Mouse (Mus musculus) left cerebral cortex, postnatal 25 days (tissue): ENCODE data around the gene Baz2b. TPM values are rescaled to one million over a fixed set of nuclear protein-coding genes. Genes with fewer than 3 reads are reported as not detected.

Source experiments
- DNase-seq, 2 experiments: peaks; one replicate each; pipeline ENCODE4 v3.0.0; 2022; ENCODE audit warnings: low spot score in 2 of 2, mixed read lengths in 1 of 2
- intact Hi-C: fragments of 180-260 bp; cut with DNase I; formaldehyde crosslinking; loops from one replicate; pipeline ENCODE4 v1.15.1; 2025
- total RNA-seq, 2 experiments: library from RNA; stranded (reverse); gene quantifications; 2 replicates each; pipeline ENCODE4 v1.2.3; 2021

Gene Baz2b
- total RNA-seq = 10 to 100 TPM; 47.5 to 57.5 TPM

GRCm38 (mm10) chr2:60209703-60210651 is at the start of gene Baz2b, which contains the start of gene March7:
TSS of gene Baz2b (minus strand) at chr2:60209839.
TSS of gene March7 (plus strand) at chr2:60209887.
- intact Hi-C loops = loop anchor here (2.0 to 5.0 kb wide), 2 partner anchors 42 to 85 kb away; no protein-coding TSS in a partner anchor
- DNase-seq = peak; percentile 82 to 86

GRCm38 (mm10) chr2:60259186-60259585 is 49.5 kb upstream of the Baz2b start:
- intact Hi-C loops = loop anchor here (10.0 kb wide), 1 partner anchor 156 kb away; no protein-coding TSS in a partner anchor
- no peak for DNase-seq

GRCm38 (mm10) chr2:60256751-60257150 is 47.1 kb upstream of the Baz2b start:
- DNase-seq = no peak
- intact Hi-C loops = loop anchor here (10.0 kb wide), 1 partner anchor 158 kb away; no protein-coding TSS in a partner anchor

- DNase-seq = peak in 1 of 2 experiments; percentile 90
- intact Hi-C loops = loop anchor here (2.0 to 10.0 kb wide), 3 partner anchors 41 to 161 kb away; no protein-coding TSS in a partner anchor
Measured at GRCm38 (mm10) chr2:60253506-60253905, 43.9 kb upstream of the Baz2b start.

- no peak for DNase-seq
- intact Hi-C loops = loop anchor here (2.0 to 10.0 kb wide), 3 partner anchors 40 to 162 kb away; no protein-coding TSS in a partner anchor
Measured at GRCm38 (mm10) chr2:60252782-60253181, 43.1 kb upstream of the Baz2b start.

GRCm38 (mm10) chr2:60234506-60234905 is 24.9 kb upstream of the Baz2b start:
- DNase-seq = no peak
- intact Hi-C loops = no loop called here

GRCm38 (mm10) chr2:60233147-60233546 is 23.5 kb upstream of the Baz2b start:
- intact Hi-C loops = no loop called here
- DNase-seq = no peak

GRCm38 (mm10) chr2:60230361-60230760 is 20.7 kb upstream of the Baz2b start:
- DNase-seq = no peak
- intact Hi-C loops = no loop called here

GRCm38 (mm10) chr2:60228470-60228869 is 18.8 kb upstream of the Baz2b start:
- no peak for DNase-seq
- intact Hi-C loops = no loop called here

- intact Hi-C loops = no loop called here
- DNase-seq = no peak
Measured at GRCm38 (mm10) chr2:60223489-60223888, 13.8 kb upstream of the Baz2b start.

- DNase-seq = no peak
- intact Hi-C loops = no loop called here
Measured at GRCm38 (mm10) chr2:60221954-60222353, 12.3 kb upstream of the Baz2b start.

- no peak for DNase-seq
- intact Hi-C loops = no loop called here
Measured at GRCm38 (mm10) chr2:60221236-60221635, 11.6 kb upstream of the Baz2b start.

- intact Hi-C loops = no loop called here
- DNase-seq = no peak
Measured at GRCm38 (mm10) chr2:60217620-60218019, 8.0 kb upstream of the Baz2b start.

- intact Hi-C loops = no loop called here
- no peak for DNase-seq
Measured at GRCm38 (mm10) chr2:60216547-60217153, 7.0 kb upstream of the Baz2b start.

GRCm38 (mm10) chr2:60214683-60215082 is 5.0 kb upstream of the Baz2b start:
- DNase-seq = no peak
- intact Hi-C loops = loop anchor here (5.0 kb wide), 1 partner anchor 38 kb away; no protein-coding TSS in a partner anchor

GRCm38 (mm10) chr2:60212488-60212887 is 2.8 kb upstream of the Baz2b start:
- intact Hi-C loops = loop anchor here (5.0 kb wide), 1 partner anchor 40 kb away; no protein-coding TSS in a partner anchor

GRCm38 (mm10) chr2:60210821-60211220 is 1.2 kb upstream of the Baz2b start:
- intact Hi-C loops = loop anchor here (5.0 kb wide), 1 partner anchor 41 kb away; no protein-coding TSS in a partner anchor
- DNase-seq = peak in 1 of 2 experiments; percentile 20

More at GRCm38 (mm10) chr2:60212488-60212887, 2.8 kb upstream of the Baz2b start:
- no peak for DNase-seq

- intact Hi-C loops = loop anchor here (2.0 kb wide), 1 partner anchor 84 kb away; no protein-coding TSS in a partner anchor
- DNase-seq = peak in 1 of 2 experiments; percentile 49
Measured at GRCm38 (mm10) chr2:60209122-60209611, 472 bp downstream of the Baz2b start.

GRCm38 (mm10) chr2:60205795-60206194 is 3.8 kb downstream of the Baz2b start:
- intact Hi-C loops = no loop called here
- DNase-seq = no peak

- DNase-seq = no peak
- intact Hi-C loops = no loop called here
Measured at GRCm38 (mm10) chr2:60204162-60204561, 5.5 kb downstream of the Baz2b start.
